27 mouse cellular contexts compared by ENCODE assay signal in genomic region chr1:37376751-37377150, GRCm38 (mm10). TPM values are rescaled to one million over a fixed set of nuclear protein-coding genes. Genes with fewer than 3 reads are reported as not detected.
DNase-seq lines count a peak whose midpoint lies in the region; ATAC-seq lines count a peak whose summit lies in the region.
"Had no signal": no experiment of that assay in that cellular context is flagged by ENCODE, and none has a peak within 500 bp of the region (broad histone marks: within the 10 kb centered on the region; RNA-seq: fewer than 3 reads in every experiment).

No protein-coding gene starts in this region.

- no peaks in the 10 kb centered on the region for H3K9me3 ChIP-seq in limb, embryonic 11.5 days (ENCODE audit: control insufficient read depth, low read length)
- H3K9me3 ChIP-seq: embryonic facial prominence, embryonic 12.5 days; embryonic facial prominence, embryonic 15.5 days; heart, embryonic 12.5 days; heart, embryonic 15.5 days had no signal

- H3K9ac ChIP-seq in limb, embryonic 11.5 days (ENCODE audit: low read length): no peak overlapping the region
- H3K9ac ChIP-seq: embryonic facial prominence, embryonic 12.5 days; embryonic facial prominence, embryonic 15.5 days; forebrain, postnatal 0 days; heart, embryonic 12.5 days; heart, embryonic 15.5 days; hindbrain, embryonic 14.5 days had no signal

- H3K27ac ChIP-seq in limb, embryonic 11.5 days (replicated peaks; ENCODE audit: low read depth, low read length): no peak overlapping the region
- H3K27ac ChIP-seq: embryonic facial prominence, embryonic 12.5 days; embryonic facial prominence, embryonic 15.5 days; heart, embryonic 15.5 days; hindbrain, embryonic 14.5 days; hindbrain, postnatal 0 days had no signal

- 37% methylated on average over 2 of the region's 2 CpGs for WGBS in limb, embryonic 11.5 days

- no peak overlapping the region for H3K4me3 ChIP-seq in limb, embryonic 11.5 days (ENCODE audit: low read depth, low read length)
- H3K4me3 ChIP-seq: embryonic facial prominence, embryonic 12.5 days; embryonic facial prominence, embryonic 15.5 days; heart, embryonic 12.5 days; heart, embryonic 15.5 days had no signal

- no peak overlapping the region for H3K4me2 ChIP-seq in limb, embryonic 11.5 days (ENCODE audit: low read depth, severe bottlenecking)
- H3K4me2 ChIP-seq: embryonic facial prominence, embryonic 12.5 days; embryonic facial prominence, embryonic 15.5 days; heart, embryonic 12.5 days; heart, embryonic 15.5 days; hindbrain, embryonic 14.5 days had no signal

- peak; percentile 32 for DNase-seq in embryo, embryonic 10 days (ENCODE audit: low spot score)
- no peak for DNase-seq in embryo, embryonic 9.5 days (ENCODE audit: extremely low spot score)
- DNase-seq in embryo, embryonic 10.5 days (ENCODE audit: low spot score): peak; percentile 27
- DNase-seq in forelimb bud, embryonic 11.5 days (ENCODE audit: low read depth, low spot score): peak; percentile 62
- peak; percentile 73 for DNase-seq in limb, embryonic 11.5 days (ENCODE audit: low spot score)
- DNase-seq in urinary bladder, postnatal 36 days (ENCODE audit: low spot score in 2 of 2): no peak
- DNase-seq in adrenal gland, postnatal 36 days: no peak
- DNase-seq: adrenal gland, adult 2 months; adrenal gland, postnatal 14 days; cerebellum, adult 11-12 months; cerebellum, adult 8-10 months; cerebellum, postnatal 10 days; cerebellum, postnatal 36 days; forebrain, postnatal 0 days; gastrocnemius, postnatal 25 days; heart, adult 18-20 months; heart, postnatal 14 days; heart, postnatal 4 days had no signal

- no peaks in the 10 kb centered on the region for H3K36me3 ChIP-seq in limb, embryonic 11.5 days (ENCODE audit: control insufficient read depth, insufficient read depth, low read length)

- no peaks in the 10 kb centered on the region for H3K27me3 ChIP-seq in limb, embryonic 11.5 days (ENCODE audit: control insufficient read depth, insufficient read depth, low read length)
- H3K27me3 ChIP-seq: embryonic facial prominence, embryonic 12.5 days; embryonic facial prominence, embryonic 15.5 days; heart, embryonic 12.5 days; heart, embryonic 15.5 days had no signal

- no peak for ATAC-seq in limb, embryonic 11.5 days (ENCODE audit: insufficient number of reproducible peaks, low FRiP score, low TSS enrichment, low read depth)
- ATAC-seq in megakaryocyte-erythroid progenitor cell, adult 5-6 weeks (replicated peaks; ENCODE audit: low FRiP score, low TSS enrichment, poor library complexity, severe bottlenecking): no peak
- ATAC-seq: activated CD4-positive, CD25-positive, alpha-beta regulatory T cell, adult 4 months; forebrain, embryonic 14.5 days; forebrain, postnatal 0 days; hindbrain, postnatal 0 days had no signal

- no peaks in the 10 kb centered on the region for H3K4me1 ChIP-seq in limb, embryonic 11.5 days (ENCODE audit: control insufficient read depth, insufficient read depth, low read length)
- H3K4me1 ChIP-seq: embryonic facial prominence, embryonic 12.5 days; embryonic facial prominence, embryonic 15.5 days; heart, embryonic 15.5 days had no signal

RNA-seq across cellular contexts. Expression of gene Coa5, which starts 53.2 kb away (rescaled TPM):
- 58.8 and 60.5 TPM in 2 replicates for polyA plus RNA-seq in limb, embryonic 11.5 days (2014; fragmentation: Nextera tagmentation; extraction: Ambion mirVana)
- total RNA-seq in megakaryocyte-erythroid progenitor cell, adult 5-6 weeks (2014; fragmentation: Nextera tagmentation): 96.6 and 104 TPM in 2 replicates
- total RNA-seq in megakaryocyte-erythroid progenitor cell, adult 5-6 weeks (2017): 82.0 and 90.7 TPM in 2 replicates
- 100 to 1,000 TPM; 103 to 112 TPM for total RNA-seq in adrenal gland, postnatal 36 days (2021)

RNA-seq across cellular contexts. Expression of gene Unc50, which starts 53.2 kb away (rescaled TPM):
- 111 and 118 TPM in 2 replicates for polyA plus RNA-seq in limb, embryonic 11.5 days (2014; fragmentation: Nextera tagmentation; extraction: Ambion mirVana)
- total RNA-seq in megakaryocyte-erythroid progenitor cell, adult 5-6 weeks (2014; fragmentation: Nextera tagmentation): 33.5 and 42.9 TPM in 2 replicates
- 45.7 and 46.1 TPM in 2 replicates for total RNA-seq in megakaryocyte-erythroid progenitor cell, adult 5-6 weeks (2017)
- 10 to 100 TPM; 65.1 to 73.8 TPM for total RNA-seq in adrenal gland, postnatal 36 days (2021)

Comparison
In these comparisons a context has a peak if more than half of its experiments do, and no peak if none do; other contexts are left out.
1. DNase-seq: peak in embryo, embryonic 10 days (single experiment), embryo, embryonic 10.5 days (single experiment), forelimb bud, embryonic 11.5 days (single experiment) and limb, embryonic 11.5 days (single experiment); none in embryo, embryonic 9.5 days (single experiment), urinary bladder, postnatal 36 days (0 of 2) and adrenal gland, postnatal 36 days (0 of 2).